Mouse (Mus musculus) mesoderm, embryonic 11.5 days (tissue): ENCODE results near the gene Mettl1.

Source experiments
- DNase-seq: peaks from one replicate; pipeline ENCODE4 v3.0.0-alpha.2; 2012; ENCODE audit warnings: low read depth, low spot score

Mettl1 gene

DNA sequence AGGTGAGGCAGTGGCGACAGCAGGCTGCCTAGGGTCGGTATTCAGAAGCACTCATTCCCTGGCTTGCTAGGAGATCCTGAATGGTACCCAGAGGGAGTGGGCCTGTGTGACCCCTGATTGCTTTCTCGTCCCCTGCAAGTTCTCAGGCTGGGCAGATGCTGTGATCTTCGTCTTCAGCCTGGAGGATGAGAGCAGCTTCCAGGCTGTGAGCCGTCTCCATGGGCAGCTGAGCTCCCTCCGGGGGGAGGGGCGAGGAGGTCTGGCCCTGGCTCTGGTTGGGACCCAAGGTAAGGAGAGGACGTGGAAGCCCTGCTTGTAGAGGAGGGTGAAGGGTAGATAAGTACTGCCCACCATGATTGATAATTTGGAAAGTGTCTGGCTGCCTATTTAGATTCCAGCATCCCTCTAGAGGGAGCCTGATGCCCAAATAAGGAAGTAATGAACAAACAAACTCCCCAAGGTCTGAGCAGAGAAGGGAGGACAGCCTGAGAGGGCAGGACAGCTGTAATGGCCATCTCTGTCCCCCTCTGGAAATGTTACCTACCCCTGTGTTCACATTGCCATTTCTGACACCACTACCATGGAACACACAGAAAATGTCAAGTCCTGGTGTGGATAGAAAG, 42.2 kb downstream of the Mettl1 start:
- DNase-seq: no peak

DNA sequence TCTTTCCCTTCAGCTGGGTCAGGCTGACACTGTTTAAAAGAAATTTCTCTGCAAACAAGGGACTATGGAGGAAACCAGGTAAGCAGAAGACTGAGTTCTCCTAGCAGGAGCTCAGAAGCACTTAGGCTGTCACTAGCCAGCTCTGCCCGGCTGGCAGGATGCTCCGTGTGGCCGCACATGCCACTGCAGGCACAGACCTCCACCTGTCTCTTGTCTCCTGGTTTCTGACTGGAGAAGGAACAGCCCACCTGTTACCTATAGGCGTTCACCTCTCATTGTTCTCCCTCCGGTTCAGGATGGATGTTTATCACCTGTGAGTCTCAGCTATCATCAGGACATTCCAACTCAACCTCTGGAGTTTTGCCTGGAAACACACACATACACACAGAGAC, 42.7 kb downstream of the Mettl1 start:
- DNase-seq: no peak

DNA sequence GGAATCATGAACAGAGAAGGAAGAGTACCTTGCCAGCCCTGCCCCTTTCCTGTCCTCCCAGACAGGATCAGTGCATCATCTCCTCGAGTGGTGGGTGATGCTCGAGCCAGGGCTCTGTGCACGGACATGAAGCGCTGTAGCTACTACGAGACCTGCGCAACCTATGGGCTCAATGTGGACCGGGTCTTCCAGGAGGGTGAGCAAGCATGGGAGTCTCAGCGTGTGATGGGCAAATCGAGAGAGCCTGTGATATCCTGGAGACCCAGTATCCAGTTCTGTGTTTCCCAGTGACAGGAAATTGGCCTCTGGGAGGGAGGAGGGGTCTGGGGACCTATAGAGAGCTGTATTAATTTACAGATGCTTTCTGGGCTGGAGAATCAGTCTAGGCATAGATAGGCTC, 43.8 kb downstream of the Mettl1 start:
- no peak for DNase-seq

- no peak for DNase-seq
These were observed 44.4 kb downstream of the Mettl1 start for GRCm38 (mm10) chr10:127085633-127086032.

DNA sequence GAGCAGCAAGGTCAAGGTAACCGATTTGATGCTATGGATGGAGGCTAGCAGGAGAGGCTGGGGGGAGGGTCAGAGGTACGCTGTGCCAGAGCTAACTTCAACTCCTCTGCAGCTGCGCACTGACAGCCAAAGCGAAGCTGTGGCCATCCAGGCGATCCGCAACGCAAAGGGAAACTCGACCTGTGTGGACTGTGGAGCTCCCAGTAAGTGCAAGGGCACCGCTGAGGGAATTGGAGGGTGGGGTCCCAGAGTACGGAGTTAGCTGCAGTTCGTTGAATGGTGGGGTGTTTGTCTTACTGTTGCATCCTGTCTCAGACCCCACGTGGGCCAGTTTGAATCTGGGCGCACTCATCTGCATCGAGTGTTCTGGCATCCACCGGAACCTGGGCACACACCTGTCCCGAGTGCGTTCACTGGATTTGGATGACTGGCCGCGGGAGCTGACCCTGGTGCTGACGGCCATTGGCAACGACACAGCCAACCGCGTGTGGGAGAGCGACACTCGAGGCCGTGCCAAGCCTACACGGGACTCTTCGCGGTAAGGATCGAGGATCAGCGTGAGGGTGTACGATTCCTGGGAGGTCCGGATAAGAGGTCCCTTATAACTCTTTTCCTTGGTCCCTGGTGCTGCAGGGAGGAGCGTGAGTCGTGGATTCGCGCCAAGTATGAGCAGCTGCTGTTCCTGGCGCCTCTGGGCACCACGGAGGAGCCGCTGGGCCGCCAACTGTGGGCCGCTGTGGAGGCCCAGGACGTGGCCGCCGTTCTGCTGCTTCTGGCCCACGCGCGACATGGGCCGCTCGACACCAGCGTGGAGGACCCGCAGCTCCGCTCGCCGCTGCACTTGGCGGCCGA, 49.6 kb downstream of the Mettl1 start:
- peak; percentile 47 for DNase-seq

GRCm38 (mm10) chr10:127091507-127092396, 50.5 kb downstream of the Mettl1 start:
- DNase-seq: no peak

DNA sequence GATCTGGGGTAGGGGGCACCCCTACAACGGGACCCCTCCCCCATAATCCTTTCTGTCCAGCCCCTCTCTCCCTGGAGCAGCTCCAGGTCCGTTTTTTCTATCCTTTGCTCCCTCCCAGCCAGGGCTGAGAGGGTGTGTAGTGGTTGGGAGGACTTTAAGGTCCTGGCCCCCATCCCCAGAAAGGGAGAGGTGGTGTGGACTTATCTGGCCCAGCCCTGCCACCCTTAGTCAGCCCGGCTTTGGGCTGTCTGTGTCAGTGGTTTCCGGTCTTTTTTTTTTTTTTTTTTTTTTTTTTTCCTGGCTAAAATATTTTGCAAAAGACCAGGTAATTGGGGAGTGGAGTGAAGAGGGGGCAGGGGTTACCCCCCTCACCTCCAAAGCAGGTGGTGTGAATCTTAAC, 51.5 kb downstream of the Mettl1 start:
- no peak for DNase-seq

DNA sequence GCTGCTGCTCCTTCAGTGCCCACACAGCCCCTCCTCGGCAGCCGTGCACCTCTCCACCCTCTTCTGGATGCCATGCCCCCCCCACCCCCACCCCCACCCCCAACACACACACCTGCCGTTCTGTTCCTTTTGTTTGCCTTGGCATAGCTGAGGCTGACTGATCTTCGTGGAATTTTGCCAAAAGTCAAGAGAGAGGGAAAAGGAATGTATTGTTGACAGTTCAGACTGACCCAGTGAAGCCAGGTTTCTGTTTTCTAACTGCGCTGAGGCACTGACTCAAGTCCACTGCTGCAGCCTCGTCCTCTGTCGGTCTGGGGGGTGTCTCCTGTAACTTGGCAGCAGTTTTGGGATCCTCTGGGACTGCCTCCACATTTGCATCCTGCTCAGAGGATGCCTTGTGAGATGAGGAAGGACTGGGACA, 53.2 kb downstream of the Mettl1 start:
- DNase-seq: no peak
